Mouse (Mus musculus): Measurements from ENCODE around the gene Nadsyn1.

The Nadsyn1 gene

DNA sequence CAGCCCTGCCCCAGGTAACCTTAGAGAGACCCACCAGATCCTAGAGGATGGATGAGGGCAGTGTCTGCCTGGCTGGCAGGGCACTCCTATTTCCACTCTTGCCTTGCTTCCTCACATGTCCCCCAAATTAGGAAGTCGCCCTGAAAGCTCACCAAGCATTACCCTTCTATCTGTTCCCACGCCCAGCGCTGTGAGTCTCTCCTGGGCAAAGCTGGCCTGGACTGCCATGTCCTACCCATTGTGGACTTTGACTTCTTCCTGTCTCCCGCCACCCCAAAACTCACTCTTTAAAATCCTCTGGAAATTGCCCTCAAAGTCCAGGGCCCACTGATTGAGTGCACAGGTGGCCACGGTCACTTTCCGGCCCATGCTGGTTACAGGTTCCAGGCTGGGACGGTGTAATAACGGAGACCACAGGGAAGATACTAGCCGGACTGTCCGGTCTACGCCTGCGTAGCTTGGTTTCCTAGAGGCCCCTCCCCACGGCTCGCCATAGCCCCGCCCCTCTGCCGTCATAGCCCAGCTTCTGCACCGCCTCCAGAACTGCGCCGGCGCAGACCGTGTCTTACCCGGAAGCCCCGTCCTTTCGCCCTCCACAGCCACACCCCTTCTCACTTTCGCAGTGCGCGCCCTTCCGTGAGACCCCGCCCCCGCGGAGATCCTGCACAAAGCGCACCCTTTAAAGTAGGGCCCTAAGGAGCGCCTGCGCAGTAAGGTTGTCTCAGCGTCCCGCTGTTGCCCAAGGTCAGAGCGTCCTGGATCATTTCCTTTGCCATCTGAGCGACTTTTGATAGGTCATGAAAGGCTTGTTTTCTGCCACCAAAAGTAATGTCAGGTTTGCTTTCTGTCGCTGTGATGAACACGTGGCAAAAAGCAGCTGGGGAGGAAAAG is at the start of gene Nadsyn1, which contains the start of gene Dhcr7:
Nadsyn1 (minus strand) TSS at position 475 of the 891 bp plus-strand sequence.
Dhcr7 (plus strand) TSS at position 771 of the 891 bp plus-strand sequence.
- peak; percentile 98 for DNase-seq (ENCODE audit: low spot score)

DNA sequence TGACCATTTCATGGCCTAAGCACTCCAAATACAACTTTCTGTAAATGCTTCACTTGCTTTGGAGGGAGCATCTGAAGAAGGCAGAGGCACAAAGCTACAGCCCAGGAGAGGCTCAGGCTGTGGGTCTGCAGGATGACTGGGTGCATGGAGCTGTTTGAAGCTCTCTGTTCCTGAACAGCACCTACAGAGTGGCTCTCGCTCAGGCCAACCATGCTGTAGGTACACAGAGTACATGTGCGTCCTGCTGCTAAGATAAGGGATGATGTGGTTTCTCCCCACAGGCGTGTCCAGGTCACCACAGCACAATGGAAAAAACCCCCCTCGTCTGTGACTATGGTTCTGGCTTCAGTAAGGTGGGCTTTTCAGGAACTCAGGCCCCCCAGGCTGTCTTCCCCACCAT is 46.2 kb upstream of the Nadsyn1 start:
- no peak for DNase-seq (ENCODE audit: low spot score)

DNA sequence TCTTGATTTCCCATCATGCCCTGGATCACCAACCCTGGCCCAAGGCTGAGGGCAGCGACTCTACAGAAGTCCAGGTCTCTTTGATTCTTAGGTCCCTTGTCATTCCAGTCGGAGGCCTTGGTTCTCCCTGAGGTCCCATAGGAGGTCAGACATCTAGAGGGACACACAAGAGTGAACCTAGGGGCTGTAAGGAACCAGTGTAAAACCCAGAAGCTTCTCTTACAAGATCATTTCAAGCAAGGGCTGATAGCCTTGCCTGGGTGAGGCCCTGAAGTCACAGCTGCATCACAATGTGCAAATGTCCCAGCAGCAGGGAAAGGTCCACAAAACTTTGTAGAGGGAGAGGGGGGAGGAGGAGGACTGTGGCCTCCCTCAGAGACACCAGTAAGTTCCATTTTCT is 43.9 kb upstream of the Nadsyn1 start, which contains the start of gene Gm498:
Gm498 (plus strand) TSS at position 301 of the 400 bp plus-strand sequence.
- no peak for DNase-seq (ENCODE audit: low spot score)

DNA sequence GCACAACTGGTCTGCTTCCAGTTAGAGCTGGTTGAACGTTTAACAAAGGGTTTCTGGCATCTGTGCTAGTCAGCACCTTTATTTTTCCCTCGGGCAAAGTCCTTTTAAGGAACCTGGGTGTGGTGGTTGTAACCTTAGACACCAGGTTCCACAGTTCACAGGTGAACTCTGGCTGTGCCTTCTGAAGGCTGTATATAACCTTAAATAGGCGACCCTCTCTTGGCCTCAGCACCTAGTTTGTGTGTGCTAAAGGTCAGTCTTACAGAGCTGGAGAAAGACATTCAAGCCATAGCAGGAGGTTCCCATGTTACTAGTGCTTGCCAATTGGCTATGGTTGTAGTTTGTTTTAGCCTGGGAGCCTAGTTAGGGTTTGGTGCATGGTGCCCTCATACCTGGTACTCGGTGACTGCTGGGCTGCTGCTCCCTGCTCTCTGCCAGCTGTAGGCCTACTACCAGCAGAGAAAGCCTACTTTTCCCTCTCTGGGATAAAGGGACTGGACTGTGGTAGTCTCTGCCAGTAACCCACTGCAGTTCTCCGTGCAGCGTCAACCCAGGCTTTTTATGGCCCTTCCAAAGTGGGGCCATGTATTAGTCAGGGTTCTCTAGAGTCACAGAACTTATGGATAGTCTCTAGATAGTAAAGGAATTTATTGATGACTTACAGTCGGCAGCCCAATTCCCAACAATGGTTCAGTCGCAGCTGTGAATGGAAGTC is 26.3 kb upstream of the Nadsyn1 start:
- no peak for DNase-seq (ENCODE audit: low spot score)

DNA sequence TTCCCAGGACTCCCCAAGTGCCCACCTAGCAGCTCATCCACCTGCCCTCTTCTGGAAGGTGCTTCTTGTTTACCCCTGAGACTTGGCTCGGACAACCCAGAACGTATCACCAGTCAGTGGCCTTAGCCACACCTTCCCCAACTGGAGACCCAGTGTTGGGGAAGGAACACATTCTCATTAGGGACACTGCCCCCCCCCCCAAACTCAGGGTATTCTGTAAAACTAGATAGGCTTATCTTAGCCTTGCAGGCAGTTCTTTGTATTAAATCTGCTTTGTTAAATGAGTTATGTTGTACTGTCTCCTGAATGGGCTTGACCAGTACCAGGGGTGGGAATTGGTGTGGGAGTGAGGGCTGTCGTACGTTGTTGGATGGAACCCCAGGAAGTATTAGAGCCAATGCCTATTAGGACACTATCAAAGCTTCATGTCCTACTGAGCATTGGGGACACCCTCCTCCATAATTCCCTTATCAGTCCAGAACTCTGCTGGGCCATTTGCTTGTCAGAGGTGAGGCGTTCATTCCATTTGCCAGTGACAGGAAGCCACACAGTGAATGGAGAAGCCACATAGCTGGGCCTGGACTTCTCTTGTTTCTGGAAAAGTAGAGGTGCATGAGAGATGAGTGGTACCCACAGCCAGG is 25.6 kb upstream of the Nadsyn1 start:
- no peak for DNase-seq (ENCODE audit: low spot score)

GRCm38 (mm10) chr7:143841301-143841700 is 18.7 kb upstream of the Nadsyn1 start:
- no peak for DNase-seq (ENCODE audit: low spot score)

- no peak for DNase-seq (ENCODE audit: low spot score)
Measured at GRCm38 (mm10) chr7:143840121-143840520, 17.5 kb upstream of the Nadsyn1 start.

GRCm38 (mm10) chr7:143837705-143838358 is 15.2 kb upstream of the Nadsyn1 start:
- DNase-seq (ENCODE audit: low spot score), result no peak

DNA sequence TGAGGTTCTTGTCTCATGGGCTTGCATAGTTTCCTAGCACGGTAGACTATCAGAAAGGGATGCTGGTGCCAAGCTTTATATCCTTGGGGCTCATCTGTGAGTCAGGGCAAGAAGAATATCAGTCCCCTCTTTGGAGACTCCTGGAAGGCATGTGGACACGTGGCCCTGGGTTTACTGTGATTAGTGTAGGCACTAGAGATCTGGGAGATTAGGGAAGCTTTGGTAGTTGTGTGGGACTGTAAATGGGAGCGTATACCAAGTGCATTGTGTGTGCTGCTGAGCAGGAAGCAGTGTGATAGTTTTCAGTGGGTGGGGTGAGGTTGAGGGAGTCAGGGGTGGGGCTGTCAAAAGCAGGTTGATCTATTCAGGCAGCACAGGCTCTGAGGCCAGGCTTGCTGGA is 12.3 kb upstream of the Nadsyn1 start:
- DNase-seq (ENCODE audit: low spot score), result no peak

- no peak for DNase-seq (ENCODE audit: low spot score)
Measured at GRCm38 (mm10) chr7:143834316-143834715, 11.7 kb upstream of the Nadsyn1 start.

DNA sequence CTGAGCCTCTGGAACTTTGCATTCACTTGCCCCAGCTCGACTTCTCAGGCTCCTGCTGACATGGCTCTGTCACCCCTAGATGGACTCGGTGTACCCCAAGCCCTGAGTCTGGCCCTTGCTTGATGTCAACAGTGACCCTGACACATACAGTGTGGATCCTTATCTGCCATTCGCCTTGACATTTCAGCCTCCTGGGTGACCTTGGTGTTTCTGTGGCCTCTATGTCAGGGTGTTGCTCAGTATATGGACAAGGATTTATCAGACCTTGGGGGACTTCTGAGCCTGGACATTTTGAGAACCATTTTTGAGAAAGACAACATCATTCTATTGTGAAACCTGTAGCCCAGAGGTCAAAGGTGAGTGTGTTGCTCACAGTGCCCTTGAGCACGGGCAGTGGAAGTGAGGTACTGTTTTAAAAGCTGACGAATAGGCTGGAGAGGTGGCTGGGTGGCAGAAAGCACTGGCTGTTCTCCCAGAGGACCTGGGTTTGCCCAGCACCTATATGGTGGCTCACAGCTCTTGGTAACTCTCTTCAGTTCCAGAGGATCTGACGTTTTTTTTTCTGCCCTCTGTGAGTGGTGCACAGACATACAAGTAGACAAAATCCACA is 11.0 kb upstream of the Nadsyn1 start:
- DNase-seq (ENCODE audit: low spot score), result no peak

DNA sequence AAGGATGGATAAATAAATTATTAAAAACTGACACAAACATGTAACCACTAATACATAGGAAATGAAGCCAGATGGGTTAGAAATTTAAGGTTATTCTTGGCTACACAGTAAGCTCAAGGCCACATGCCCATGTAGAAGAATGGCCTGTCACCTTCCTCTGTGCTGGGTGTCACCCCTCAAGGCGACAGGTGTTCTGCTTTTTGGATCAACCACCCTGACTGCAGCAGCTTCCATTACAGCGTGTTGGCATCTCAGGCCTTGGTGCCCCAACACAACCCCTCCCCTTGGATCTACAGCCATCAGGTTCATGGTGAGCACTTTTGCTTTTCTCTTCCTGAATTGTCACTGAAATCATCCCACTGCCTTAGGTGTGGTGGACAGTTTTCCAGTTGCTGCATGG is 10.0 kb upstream of the Nadsyn1 start:
- DNase-seq (ENCODE audit: low spot score), result no peak

- DNase-seq (ENCODE audit: low spot score), result no peak
Measured at GRCm38 (mm10) chr7:143832196-143832595, 9.5 kb upstream of the Nadsyn1 start.

DNA sequence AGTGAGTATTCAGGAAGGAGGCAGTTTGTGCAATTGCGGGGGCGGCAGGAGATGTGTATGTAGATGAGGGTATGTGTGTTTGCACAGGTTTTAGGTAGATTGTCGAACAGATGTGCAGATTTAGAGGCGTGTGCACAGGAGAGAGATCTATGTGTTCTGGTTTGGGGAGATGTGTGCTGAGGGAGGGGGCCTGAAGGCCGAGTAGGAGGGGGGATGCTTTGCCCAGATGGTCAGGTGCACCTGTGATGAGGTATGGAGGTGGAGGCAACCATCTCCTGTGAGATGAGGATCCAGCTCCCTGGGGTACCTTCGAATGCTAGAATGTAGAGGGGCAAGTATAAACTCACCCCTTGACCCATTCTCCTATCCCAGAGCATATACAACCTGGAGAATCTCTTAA is 7.8 kb upstream of the Nadsyn1 start:
- no peak for DNase-seq (ENCODE audit: low spot score)

- peak; percentile 76 for DNase-seq (ENCODE audit: low spot score)
Measured at GRCm38 (mm10) chr7:143829504-143830331, 7.1 kb upstream of the Nadsyn1 start.

GRCm38 (mm10) chr7:143826985-143827384 is 4.3 kb upstream of the Nadsyn1 start:
- no peak for DNase-seq (ENCODE audit: low spot score)

DNA sequence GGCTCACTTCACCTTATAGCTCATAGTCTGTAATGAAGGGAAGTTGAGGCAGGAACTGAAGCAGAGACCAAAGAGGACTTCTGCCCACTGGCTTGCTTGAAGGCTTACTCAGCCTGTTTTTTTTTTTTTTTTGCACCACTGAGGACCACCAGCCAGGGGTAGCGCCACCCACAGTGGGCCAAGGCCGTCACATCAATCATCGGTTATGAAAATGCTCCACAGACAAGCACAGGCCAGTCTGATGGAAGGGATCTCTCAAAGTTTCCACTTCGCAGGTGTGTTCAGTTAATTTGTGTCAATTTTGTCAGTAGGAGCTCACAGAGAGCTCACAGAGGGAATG is 587 bp upstream of the Nadsyn1 start:
- DNase-seq (ENCODE audit: low spot score), result no peak

- no peak for DNase-seq (ENCODE audit: low spot score)
Measured at GRCm38 (mm10) chr7:143821241-143821640, 1.4 kb downstream of the Nadsyn1 start.

DNA sequence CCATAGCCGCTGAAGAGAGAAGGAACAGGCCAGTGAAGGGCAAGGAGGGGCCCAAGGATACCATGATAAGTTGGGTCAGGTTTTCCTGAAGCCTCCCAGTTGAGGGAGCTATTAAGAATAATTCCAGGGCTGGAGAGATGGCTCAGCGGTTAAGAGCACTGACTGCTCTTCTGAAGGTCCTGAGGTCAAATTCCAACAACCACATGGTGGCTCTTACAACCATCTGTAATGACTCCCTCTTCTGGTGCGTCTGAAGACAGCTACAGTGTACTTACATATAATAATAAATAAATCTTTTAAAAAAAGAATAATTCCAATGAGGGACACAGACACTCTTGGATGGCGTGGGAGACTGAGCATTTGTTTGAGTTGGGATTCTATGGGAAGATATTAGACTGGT is 3.4 kb downstream of the Nadsyn1 start:
- DNase-seq (ENCODE audit: low spot score), result no peak

DNA sequence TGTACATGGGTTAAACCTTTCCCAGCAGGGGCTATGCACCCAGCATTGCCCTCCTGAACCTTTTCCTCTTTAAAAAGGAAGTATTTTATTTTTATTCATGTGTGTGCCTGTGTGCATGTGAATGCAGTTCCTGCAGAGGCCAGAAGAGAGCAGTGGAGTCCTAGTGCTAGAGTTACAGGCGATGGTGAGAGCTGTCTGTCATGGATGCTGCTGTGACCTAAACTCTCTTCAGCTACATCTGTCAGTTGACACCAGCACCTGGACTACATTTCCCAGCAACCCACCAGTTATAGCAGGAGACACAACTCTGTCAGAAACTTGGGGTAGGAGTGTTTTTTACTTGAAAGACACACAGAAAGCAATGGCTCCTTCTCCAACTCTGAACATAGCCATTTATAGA is 13.7 kb downstream of the Nadsyn1 start:
- DNase-seq (ENCODE audit: low spot score), result no peak

DNA sequence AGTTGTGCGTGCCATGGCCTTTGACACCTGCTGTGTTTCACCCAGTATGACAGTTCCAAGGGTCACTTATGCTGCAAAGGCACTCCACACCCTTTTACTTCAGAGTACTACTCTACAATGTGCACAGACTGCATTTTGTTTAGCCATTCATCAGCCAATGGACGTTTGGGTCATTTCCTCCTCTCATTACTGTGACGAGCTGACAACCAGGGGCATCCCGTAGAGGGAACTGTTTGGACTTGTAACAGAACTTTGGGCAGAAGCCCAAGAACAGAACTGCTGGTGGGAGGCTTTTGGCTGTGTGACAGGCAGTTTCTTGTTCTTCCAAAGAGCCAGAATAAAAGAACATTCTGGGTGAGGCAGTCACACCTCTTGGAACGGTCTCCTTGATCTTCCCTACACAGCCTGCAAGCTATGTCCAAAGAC is 17.4 kb downstream of the Nadsyn1 start:
- no peak for DNase-seq (ENCODE audit: low spot score)
